Mouse (Mus musculus): ENCODE data around the gene Clstn2.

GRCm38 (mm10) chr9:97817116-97817515, 215.9 kb downstream of the Clstn2 start:
- TF ChIP-seq JUND (conservative IDR thresholded peaks at IDR 0.05; ENCODE audit: low read depth, low read length), result no peak
- no peak for TF ChIP-seq MAX (IDR thresholded peaks at IDR 0.05; ENCODE audit: low read length)
- TF ChIP-seq POLR2AphosphoS2 (IDR thresholded peaks at IDR 0.05; ENCODE audit: low read depth, low read length), result no peak
- TF ChIP-seq CTCF (conservative IDR thresholded peaks at IDR 0.05 in 1 of 2, IDR thresholded peaks at IDR 0.05 in 1 of 2; ENCODE audit: low read depth in 2 of 2, low read length in 2 of 2), result no peak
- no peak for TF ChIP-seq ZMIZ1 (IDR thresholded peaks at IDR 0.05; ENCODE audit: low read depth, low read length)
- no peak for TF ChIP-seq POLR2A (IDR thresholded peaks at IDR 0.05; ENCODE audit: low read depth, low read length)
- TF ChIP-seq TBP (conservative IDR thresholded peaks at IDR 0.05; ENCODE audit: low read depth, low read length), result no peak
- TF ChIP-seq CHD2 (IDR thresholded peaks at IDR 0.05; ENCODE audit: low read length), result no peak

Data from CH12.LX (cell line).